Mouse (Mus musculus) bone marrow, adult 2 months (tissue): ENCODE measurements around the gene Tmem151b. TPM values are rescaled to one million over a fixed set of nuclear protein-coding genes. Genes with fewer than 3 reads are reported as not detected.

Experiments used
- H3K27ac ChIP-seq: fragments of 200-500 bp; 2 replicates; pipeline ENCODE4 v1.5.1; 2012; ENCODE audit warnings: low read depth, mild to moderate bottlenecking, control low read depth, inconsistent platforms, low read length; ENCODE audit not compliant: control insufficient read depth, poor library complexity, insufficient read depth
- H3K4me1 ChIP-seq: fragments of 200-500 bp; 2 replicates; pipeline ENCODE4 v1.6.1; 2011; ENCODE audit warnings: low read length; ENCODE audit not compliant: control insufficient read depth, insufficient read depth
- H3K4me3 ChIP-seq: fragments of 200-500 bp; replicated peaks from 2 replicates; pipeline ENCODE3; 2011; ENCODE audit warnings: mild to moderate bottlenecking, low read depth, low read length, control low read depth; ENCODE audit not compliant: control insufficient read depth
- CTCF ChIP-seq: fragments of 200-500 bp; IDR thresholded peaks from 2 replicates; pipeline ENCODE4 v1.5.1; 2011; ENCODE audit warnings: low read length, control low read depth; ENCODE audit not compliant: control insufficient read depth, insufficient read depth
- POLR2A ChIP-seq: fragments of 200-500 bp; IDR thresholded peaks from 2 replicates; pipeline ENCODE4 v1.6.1; 2011; ENCODE audit warnings: low read depth, mild to moderate bottlenecking, control low read depth, low read length, borderline replicate concordance; ENCODE audit not compliant: control insufficient read depth
- WGBS: fragments of 180-500 bp; shearing (Covaris S2); methylation state at CpG from one replicate; pipeline ENCODE4 v1.1.7; 2018; 5-methylcytosine and 5-hydroxymethylcytosine counted together
- polyA plus RNA-seq: library from polyadenylated mRNA; stranded (reverse); fragments of >200 nt; gene quantifications from 2 replicates; pipeline ENCODE4 v1.2.4, GENCODE M21; 2011; ENCODE audit warnings: low replicate concordance; ENCODE audit not compliant: missing spikeins, insufficient read depth, insufficient read length

The Tmem151b gene
- polyA plus RNA-seq, 1 experiment = 4.3 TPM

GRCm38 (mm10) chr17:45523263-45523662, 26.2 kb downstream of the Tmem151b start, which contains the start of gene Tcte1:
Gene Tcte1, plus strand, starts transcription at chr17:45523434.
- H3K4me1 ChIP-seq = no peaks in the 10 kb centered on the region
- no peak within 1 kb of the TSS for H3K4me3 ChIP-seq
- H3K27ac ChIP-seq = no peak within 1 kb of the TSS
- TF ChIP-seq CTCF (no peak), POLR2A (no peak)
- WGBS = 8% methylated on average over 21 of the region's 21 CpGs

- Histone ChIP-seq H3K27ac (no peak overlapping the region), H3K4me3 (no peak overlapping the region), H3K4me1 (no peaks in the 10 kb centered on the region)
- WGBS = 84% methylated on average over 11 of the region's 11 CpGs
- TF ChIP-seq CTCF = no peak
- TF ChIP-seq POLR2A = no peak
Measured at GRCm38 (mm10) chr17:45520136-45520535, 29.3 kb downstream of the Tmem151b start.

GRCm38 (mm10) chr17:45518766-45519475, 30.6 kb downstream of the Tmem151b start:
- no peak overlapping the region for H3K27ac ChIP-seq
- TF ChIP-seq CTCF = no peak
- TF ChIP-seq POLR2A = no peak
- no peak overlapping the region for H3K4me3 ChIP-seq
- 84% methylated on average over 12 of the region's 12 CpGs for WGBS
- H3K4me1 ChIP-seq = no peaks in the 10 kb centered on the region

GRCm38 (mm10) chr17:45517549-45518215, 31.8 kb downstream of the Tmem151b start:
- H3K4me3 ChIP-seq = no peak overlapping the region
- H3K27ac ChIP-seq = no peak overlapping the region
- H3K4me1 ChIP-seq = no peaks in the 10 kb centered on the region
- TF ChIP-seq POLR2A (no peak; the same call in 1 of the 2 replicates), CTCF (no peak)
- 48% methylated on average over 28 of the region's 28 CpGs for WGBS

- Histone ChIP-seq H3K4me3 (no peak overlapping the region), H3K4me1 (no peaks in the 10 kb centered on the region), H3K27ac (no peak overlapping the region)
- no peak for TF ChIP-seq CTCF
- no peak for TF ChIP-seq POLR2A
- WGBS = 82% methylated on average over 21 of the region's 21 CpGs
Measured at GRCm38 (mm10) chr17:45517135-45517534, 32.3 kb downstream of the Tmem151b start.

- H3K4me3 ChIP-seq = no peak overlapping the region
- peak; percentile 61 for TF ChIP-seq CTCF
- no peak for TF ChIP-seq POLR2A
- no peak overlapping the region for H3K27ac ChIP-seq
- 60% methylated on average over 8 of the region's 8 CpGs for WGBS
- no peaks in the 10 kb centered on the region for H3K4me1 ChIP-seq
Measured at GRCm38 (mm10) chr17:45516488-45516887, 33.0 kb downstream of the Tmem151b start.

- no peak overlapping the region for H3K27ac ChIP-seq
- H3K4me3 ChIP-seq = no peak overlapping the region
- 89% methylated on average over 10 of the region's 10 CpGs for WGBS
- no peaks in the 10 kb centered on the region for H3K4me1 ChIP-seq
- TF ChIP-seq CTCF (no peak), POLR2A (no peak)
Measured at GRCm38 (mm10) chr17:45515806-45516205, 33.7 kb downstream of the Tmem151b start.

- WGBS = 88% methylated on average over 15 of the region's 15 CpGs
- TF ChIP-seq CTCF (no peak), POLR2A (no peak)
- Histone ChIP-seq H3K4me1 (no peaks in the 10 kb centered on the region), H3K4me3 (no peak overlapping the region), H3K27ac (no peak overlapping the region)
Measured at GRCm38 (mm10) chr17:45515204-45515726, 34.2 kb downstream of the Tmem151b start.
